Mouse (Mus musculus) liver, adult 2 months (tissue): ENCODE results near the gene Atf4.

ENCODE experiments used
- CTCF ChIP-seq: fragments of 200-500 bp; IDR thresholded peaks from 2 replicates; pipeline ENCODE4 v1.5.1; 2011; ENCODE audit warnings: low read depth, low read length, control low read depth
- POLR2A ChIP-seq: fragments of 200-500 bp; IDR thresholded peaks from 2 replicates; pipeline ENCODE4 v1.6.1; 2011; ENCODE audit warnings: low read length, control low read depth; ENCODE audit not compliant: insufficient read depth; ENCODE audit errors: extremely low read depth

GRCm38 (mm10) chr15:80271858-80272396 lies 16.9 kb downstream of the Atf4 start:
- TF ChIP-seq CTCF: no peak
- TF ChIP-seq POLR2A: no peak
